20 mouse cellular contexts compared by ENCODE assay signal in the genomic region with DNA sequence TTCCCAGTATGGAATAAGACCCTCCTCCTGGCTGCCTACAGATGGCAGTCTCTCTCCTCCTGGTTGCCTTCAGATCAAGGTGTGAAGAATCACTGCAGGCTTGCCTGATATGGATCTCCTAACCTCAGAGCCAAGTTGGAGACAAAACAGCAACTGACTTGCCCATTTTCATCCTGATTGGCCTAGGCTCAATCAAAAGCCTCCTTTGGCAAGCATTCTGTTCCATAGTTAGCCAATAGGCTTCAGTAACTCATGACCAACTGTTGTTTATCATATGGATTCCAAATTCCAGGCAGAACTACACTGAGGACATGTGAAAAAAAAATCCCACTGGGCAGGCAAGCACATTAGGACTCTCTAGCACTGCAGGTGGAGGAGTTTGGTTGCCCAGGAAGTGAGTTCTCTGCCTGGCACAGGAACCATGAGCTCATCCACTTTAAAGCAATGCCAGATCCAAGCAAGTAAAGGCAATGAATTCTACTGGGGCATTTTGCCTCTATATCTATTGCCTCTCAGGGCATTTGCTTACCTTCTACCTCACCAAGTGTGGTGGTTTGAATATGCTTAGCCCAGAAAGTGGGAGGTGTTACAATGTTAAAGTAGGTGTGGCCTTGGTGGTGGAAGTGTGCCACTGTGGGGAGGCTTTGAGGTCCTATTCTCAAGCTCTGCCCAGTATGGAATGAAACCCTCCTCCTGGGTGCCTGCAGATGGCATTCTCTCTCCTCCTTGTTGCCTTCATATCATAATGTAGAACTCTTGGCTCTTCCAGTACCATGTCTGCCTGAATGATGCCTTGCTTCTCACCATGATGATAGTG.
DNase-seq lines count a peak whose midpoint lies in the region; ATAC-seq and TF ChIP-seq lines count a peak whose summit lies in the region.
"Had no signal": no experiment of that assay in that cellular context is flagged by ENCODE, and none has a peak within 500 bp of the region (broad histone marks: within the 10 kb centered on the region; RNA-seq: fewer than 3 reads in every experiment).

No protein-coding gene starts in this region.

- no peaks in the 10 kb centered on the region for H3K27me3 ChIP-seq in hindbrain, postnatal 0 days (ENCODE audit: insufficient read depth, low read length)
- no peaks in the 10 kb centered on the region for H3K27me3 ChIP-seq in hindbrain, embryonic 13.5 days
- H3K27me3 ChIP-seq: embryonic facial prominence, embryonic 13.5 days; liver, embryonic 15.5 days had no signal

- H3K4me2 ChIP-seq in hindbrain, postnatal 0 days (ENCODE audit: low read depth, low read length), result no peak overlapping the region
- no peak overlapping the region for H3K4me2 ChIP-seq in hindbrain, embryonic 13.5 days
- H3K4me2 ChIP-seq: embryonic facial prominence, embryonic 13.5 days; liver, embryonic 15.5 days had no signal

- H3K27ac ChIP-seq in hindbrain, postnatal 0 days, result no peak overlapping the region
- H3K27ac ChIP-seq in hindbrain, embryonic 13.5 days, result no peak overlapping the region
- H3K27ac ChIP-seq: embryonic facial prominence, embryonic 13.5 days; heart, embryonic 10.5 days; kidney, postnatal 0 days; liver, embryonic 15.5 days had no signal

- no peaks in the 10 kb centered on the region for H3K9me3 ChIP-seq in hindbrain, postnatal 0 days (ENCODE audit: low read length)
- no peaks in the 10 kb centered on the region for H3K9me3 ChIP-seq in hindbrain, embryonic 13.5 days
- H3K9me3 ChIP-seq: embryonic facial prominence, embryonic 13.5 days; heart, embryonic 10.5 days; liver, embryonic 15.5 days had no signal

- H3K36me3 ChIP-seq in hindbrain, postnatal 0 days (ENCODE audit: insufficient read depth, low read length), result no peaks in the 10 kb centered on the region
- no peaks in the 10 kb centered on the region for H3K36me3 ChIP-seq in hindbrain, embryonic 13.5 days
- H3K36me3 ChIP-seq: embryonic facial prominence, embryonic 13.5 days; G1E; heart, embryonic 10.5 days; liver, embryonic 15.5 days had no signal

- peak; percentile 34; the same call in 1 of the 2 replicates for TF ChIP-seq CTCF in hindbrain, postnatal 0 days (IDR thresholded peaks at IDR 0.05; ENCODE audit: low read depth)
- TF ChIP-seq CTCF in brain, embryonic 14.5 days (IDR thresholded peaks at IDR 0.05; ENCODE audit: borderline replicate concordance, extremely low read depth, insufficient read depth, insufficient read length), result no peak

- no peak for TF ChIP-seq POLR2A in brain, embryonic 14.5 days (IDR thresholded peaks at IDR 0.05; ENCODE audit: borderline replicate concordance, extremely low read depth, insufficient read depth, insufficient read length, poor library complexity, severe bottlenecking)

- H3K9ac ChIP-seq in hindbrain, postnatal 0 days (replicated peaks; ENCODE audit: low read length), result no peak overlapping the region
- H3K9ac ChIP-seq in hindbrain, embryonic 13.5 days, result no peak overlapping the region
- H3K9ac ChIP-seq: embryonic facial prominence, embryonic 13.5 days; liver, embryonic 15.5 days had no signal

- DNase-seq in hindbrain, postnatal 0 days (ENCODE audit: low spot score), result peak; percentile 5
- DNase-seq in ES-CJ7 (ENCODE audit: low read depth, low spot score), result peak; percentile 7
- DNase-seq in brain, embryonic 14.5 days (ENCODE audit: low read depth), result peak; percentile 70
- DNase-seq in cerebellum, postnatal 10 days, result peak; percentile 65 to 69
- no peak for DNase-seq in adrenal gland, adult 2 months
- no peak for DNase-seq in frontal cortex, postnatal 36 days (ENCODE audit: low spot score in 2 of 2)
- DNase-seq: adrenal gland, adult 8-10 months; gastrocnemius, postnatal 14 days; heart, postnatal 10 days; kidney, adult 11 months; lung, postnatal 10 days; right cerebral cortex, postnatal 25 days had no signal

- no peak for ATAC-seq in hindbrain, postnatal 0 days
- no peak for ATAC-seq in hindbrain, embryonic 13.5 days (ENCODE audit: low FRiP score)
- ATAC-seq: hindbrain, embryonic 16.5 days; midbrain, embryonic 16.5 days had no signal

- H3K4me1 ChIP-seq in hindbrain, postnatal 0 days (ENCODE audit: insufficient read depth, low read length), result no peaks in the 10 kb centered on the region
- H3K4me1 ChIP-seq in hindbrain, embryonic 13.5 days (replicated peaks), result peaks cover 7% of the 10 kb centered on the region
- H3K4me1 ChIP-seq: embryonic facial prominence, embryonic 13.5 days; heart, embryonic 10.5 days; liver, embryonic 15.5 days had no signal

- H3K4me3 ChIP-seq in hindbrain, postnatal 0 days (ENCODE audit: low read length), result no peak overlapping the region
- no peak overlapping the region for H3K4me3 ChIP-seq in hindbrain, embryonic 13.5 days
- H3K4me3 ChIP-seq: embryonic facial prominence, embryonic 13.5 days; heart, embryonic 10.5 days; liver, embryonic 15.5 days had no signal

Comparison
In these comparisons a context has a peak if more than half of its experiments do, and no peak if none do; other contexts are left out.
1. DNase-seq: peak in hindbrain, postnatal 0 days (single experiment), ES-CJ7 (single experiment), brain, embryonic 14.5 days (single experiment) and cerebellum, postnatal 10 days (2 of 2); none in adrenal gland, adult 2 months (single experiment) and frontal cortex, postnatal 36 days (0 of 2).